Mouse (Mus musculus) thymus, postnatal 0 days (tissue): ENCODE results near the gene Raver2. TPM values are rescaled to one million over a fixed set of nuclear protein-coding genes. Genes with fewer than 3 reads are reported as not detected.

ENCODE experiments used
- DNase-seq: peaks from one replicate; pipeline ENCODE4 v3.0.0-alpha.2; 2015; ENCODE audit warnings: low spot score
- polyA plus RNA-seq: library from polyadenylated mRNA; unstranded; fragments of >200 nt; fragmentation: Nextera tagmentation; extraction: Ambion mirVana; gene quantifications from 2 replicates; pipeline ENCODE4 v1.2.1, GENCODE M21; 2015

The Raver2 gene
- polyA plus RNA-seq, 1 experiment from 2014 or later, result 5.7 TPM

DNA sequence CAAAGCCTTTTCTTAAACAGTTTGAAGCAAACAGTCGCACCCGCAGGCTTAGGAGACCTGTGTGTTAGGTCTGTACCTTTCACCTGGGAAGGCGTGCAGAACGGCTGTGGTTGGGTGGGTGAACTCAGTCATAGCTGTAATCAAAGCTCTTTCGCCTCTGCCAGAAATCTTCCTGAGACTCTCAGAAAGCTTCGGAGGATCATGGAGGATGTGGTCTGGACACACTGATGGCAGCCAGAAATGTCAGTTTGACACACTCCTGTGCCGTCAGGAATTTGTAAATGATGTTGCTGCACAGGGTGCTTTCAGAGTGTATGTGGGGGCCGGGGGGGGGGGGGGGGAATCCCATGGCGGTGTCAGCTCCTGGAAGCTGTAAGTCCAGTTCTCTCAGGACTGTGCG, 24.5 kb downstream of the Raver2 start:
- no peak for DNase-seq

GRCm38 (mm10) chr4:101107122-101107521, 38.3 kb downstream of the Raver2 start:
- DNase-seq, result no peak

GRCm38 (mm10) chr4:101121002-101121401, 52.2 kb downstream of the Raver2 start:
- DNase-seq, result no peak

DNA sequence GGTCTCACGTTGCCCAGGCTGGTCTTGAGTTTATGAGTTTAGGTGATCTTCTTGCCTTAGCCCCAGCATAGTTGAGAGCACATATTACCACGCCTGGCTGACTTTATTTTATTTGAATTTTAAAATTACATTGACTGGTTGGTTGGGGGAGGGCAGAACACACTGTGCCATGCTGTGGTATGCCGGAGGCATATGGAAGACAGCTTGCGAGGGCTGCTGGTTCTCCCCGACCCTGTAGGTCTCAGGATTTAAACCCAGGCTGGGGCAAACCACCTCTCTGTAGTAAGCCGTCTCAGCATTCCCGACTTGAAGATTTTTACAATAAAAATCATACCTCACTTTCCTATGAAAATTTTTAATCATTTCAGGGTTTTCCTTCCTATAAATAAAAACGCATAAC, 66.2 kb downstream of the Raver2 start:
- DNase-seq, result no peak

- no peak for DNase-seq
Measured at GRCm38 (mm10) chr4:101135909-101136308, 67.1 kb downstream of the Raver2 start.

- no peak for DNase-seq
Measured at GRCm38 (mm10) chr4:101137975-101138374, 69.2 kb downstream of the Raver2 start.

- no peak for DNase-seq
Measured at GRCm38 (mm10) chr4:101141768-101142167, 73.0 kb downstream of the Raver2 start.

DNA sequence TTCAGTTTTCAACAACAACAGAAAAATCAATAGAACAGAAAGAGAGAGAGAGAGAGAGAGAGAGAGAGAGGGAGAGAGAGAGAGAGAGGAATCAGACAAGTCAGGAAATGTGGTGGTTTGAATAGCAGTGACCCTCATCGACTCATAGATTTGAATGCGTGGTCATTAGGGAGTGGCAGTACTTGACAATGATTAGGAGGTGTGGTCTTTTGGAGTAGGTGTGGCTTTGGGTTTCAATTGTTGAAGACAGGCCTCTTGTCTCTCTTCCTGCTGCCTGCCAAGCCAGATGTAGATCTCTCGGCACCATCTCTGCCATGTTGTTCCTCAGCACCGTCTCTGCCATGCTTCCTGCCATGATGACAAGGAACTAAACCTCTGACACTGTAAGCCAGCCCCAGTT, 75.1 kb downstream of the Raver2 start:
- no peak for DNase-seq

DNA sequence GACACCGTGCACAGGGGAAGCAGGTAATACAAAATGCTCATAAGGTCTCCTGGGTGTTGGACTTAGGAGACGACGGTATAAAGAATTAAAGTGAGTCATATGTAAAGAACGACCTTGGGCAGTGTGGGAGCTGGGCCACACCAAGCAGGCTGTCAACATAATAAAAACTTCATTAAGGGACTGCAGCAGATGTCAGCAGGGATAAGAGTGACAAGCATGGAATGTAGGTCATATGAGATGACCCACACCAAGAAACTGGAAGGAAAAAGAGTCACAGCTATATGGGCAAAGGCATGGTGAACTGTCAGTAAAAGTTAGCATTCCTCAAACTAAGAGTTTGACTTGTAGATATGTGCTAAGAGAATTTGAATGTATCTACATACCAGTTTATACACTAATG, 75.6 kb downstream of the Raver2 start:
- no peak for DNase-seq

- DNase-seq, result no peak
Measured at GRCm38 (mm10) chr4:101144790-101145189, 76.0 kb downstream of the Raver2 start.

GRCm38 (mm10) chr4:101146047-101146745, 77.4 kb downstream of the Raver2 start:
- peak; percentile 76 for DNase-seq

DNA sequence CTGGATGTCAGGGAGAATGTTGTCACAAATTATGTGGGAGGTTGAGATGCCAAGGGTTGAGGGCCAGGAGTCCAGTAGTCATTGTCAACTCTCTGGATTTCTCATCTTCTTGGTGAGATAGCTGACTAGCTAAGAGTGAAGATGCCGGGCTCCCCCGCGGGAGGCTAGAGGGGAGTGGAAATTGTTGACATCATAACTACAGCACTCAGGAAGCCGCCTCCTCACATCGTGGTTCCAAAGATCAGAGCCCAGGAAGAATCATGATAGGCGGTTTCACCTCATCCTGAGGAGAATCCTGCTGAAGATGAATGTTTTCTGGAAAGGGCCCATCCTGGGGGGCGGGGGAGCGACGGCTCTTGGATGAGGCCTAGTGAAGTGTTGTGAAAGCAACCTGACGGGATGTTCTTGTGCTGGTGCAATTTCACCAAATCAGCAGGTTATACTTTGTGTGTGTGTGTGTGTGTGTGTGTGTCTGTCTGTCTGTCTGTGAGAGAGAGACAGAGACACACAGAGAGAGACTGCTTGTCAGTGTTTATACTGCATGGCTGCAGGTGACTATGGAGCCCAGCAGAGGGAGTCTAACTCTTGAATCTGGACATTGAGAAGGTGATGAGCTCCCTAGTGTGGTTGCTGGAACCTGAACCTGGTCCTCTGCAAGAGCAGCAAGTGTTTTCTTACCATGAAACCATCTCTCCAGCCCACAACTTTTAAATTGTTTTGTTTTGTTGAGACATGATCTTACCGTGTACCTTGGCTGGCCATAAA, 78.3 kb downstream of the Raver2 start:
- DNase-seq, result peak; percentile 6

GRCm38 (mm10) chr4:101155541-101155940, 86.8 kb downstream of the Raver2 start:
- no peak for DNase-seq

DNA sequence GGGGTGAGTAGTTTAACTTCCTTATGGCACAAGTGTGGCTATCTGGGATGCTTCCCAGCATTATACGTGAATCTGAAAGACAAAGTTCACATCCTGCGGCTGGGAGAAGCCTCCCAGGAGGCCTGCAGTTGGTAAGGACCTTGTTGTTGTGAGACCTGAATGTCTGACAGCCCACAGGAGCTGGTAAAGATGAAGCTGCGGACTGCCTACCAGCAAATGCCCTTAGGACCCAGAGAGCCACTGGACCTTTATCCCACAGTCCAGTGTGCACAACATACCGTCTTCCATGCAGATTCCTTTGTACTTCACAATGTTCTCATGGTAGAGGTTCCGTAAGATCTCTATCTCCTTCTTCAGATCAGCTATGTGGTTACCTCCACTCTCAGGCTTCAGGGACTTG, 88.7 kb downstream of the Raver2 start:
- no peak for DNase-seq

DNA sequence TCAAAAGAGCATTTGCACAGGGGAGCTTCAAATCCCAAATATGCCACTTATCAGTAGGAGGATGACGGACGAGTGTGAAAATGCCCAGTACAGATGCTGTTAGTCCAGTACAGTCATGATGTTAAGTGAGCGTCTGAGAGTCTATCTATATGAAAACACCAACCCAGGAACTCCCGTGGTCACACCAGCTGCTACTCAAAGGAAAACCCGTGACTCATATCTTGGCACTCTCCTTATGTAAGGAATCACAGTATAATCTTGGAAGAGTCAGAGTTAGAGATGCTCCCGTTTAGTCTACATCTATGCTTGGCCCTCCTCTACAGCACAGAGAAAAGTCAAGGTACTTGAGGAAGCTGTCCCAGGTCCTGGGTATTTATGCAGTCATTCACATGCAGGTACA, 89.5 kb downstream of the Raver2 start:
- DNase-seq, result no peak

GRCm38 (mm10) chr4:101159191-101159764, 90.5 kb downstream of the Raver2 start:
- no peak for DNase-seq

DNA sequence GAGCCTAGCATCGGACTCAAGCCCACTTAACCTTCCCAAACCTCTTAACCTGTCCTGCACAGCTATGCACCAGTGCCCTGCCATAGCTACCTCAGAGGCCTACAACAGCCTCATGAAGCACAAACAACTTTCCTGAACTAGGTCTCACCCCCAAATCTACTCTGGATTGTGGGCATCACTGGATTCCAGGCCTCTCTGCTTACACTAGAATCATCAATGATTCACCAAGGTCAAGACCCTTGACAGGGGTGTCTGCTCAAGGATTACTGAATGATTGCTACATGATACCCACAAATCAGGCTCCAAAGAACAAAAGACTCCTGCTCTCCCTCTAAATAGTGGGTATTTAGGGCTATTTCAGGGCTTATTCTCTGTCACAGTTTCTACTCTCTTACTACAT, 92.0 kb downstream of the Raver2 start:
- no peak for DNase-seq

- DNase-seq, result no peak
Measured at GRCm38 (mm10) chr4:101164189-101164588, 95.4 kb downstream of the Raver2 start.

DNA sequence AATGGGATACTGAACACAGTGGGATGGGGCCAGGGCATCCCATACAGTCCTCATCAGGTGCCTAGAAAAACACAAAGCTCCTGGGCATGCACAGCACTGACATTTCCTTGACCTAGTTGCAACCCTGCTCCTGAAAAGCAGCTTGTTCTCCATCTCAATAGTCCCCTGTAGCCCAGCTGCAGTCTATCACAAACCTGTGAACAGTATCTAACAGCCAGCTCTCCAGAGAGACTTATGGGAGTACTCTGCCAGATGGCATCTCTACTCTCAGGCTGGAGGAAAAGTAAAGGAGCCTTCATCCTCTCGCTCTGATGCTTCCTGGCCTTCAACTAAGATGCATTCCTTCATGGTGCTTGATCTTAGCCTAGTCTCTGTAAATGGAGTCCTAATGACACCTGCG, 95.9 kb downstream of the Raver2 start:
- DNase-seq, result no peak

DNA sequence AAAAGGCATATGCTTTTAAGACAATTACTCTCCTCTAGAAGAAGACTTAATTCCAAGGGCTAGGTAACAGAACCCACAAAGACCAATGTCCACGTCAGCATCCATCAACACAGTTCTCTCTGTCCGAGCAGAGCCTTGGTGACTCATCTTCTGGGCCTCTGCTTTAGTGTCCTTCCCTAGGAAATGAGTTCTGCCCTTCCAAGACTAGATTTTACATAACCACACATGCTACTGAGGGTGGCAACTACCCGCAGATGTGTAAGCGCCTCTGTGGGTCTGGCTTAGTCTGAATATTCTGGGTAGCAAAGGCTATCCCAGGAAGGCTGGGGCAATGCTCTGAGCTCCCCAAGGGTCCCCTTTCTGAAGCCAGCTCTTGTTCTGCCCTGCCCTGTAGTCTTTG, 97.0 kb downstream of the Raver2 start:
- no peak for DNase-seq

DNA sequence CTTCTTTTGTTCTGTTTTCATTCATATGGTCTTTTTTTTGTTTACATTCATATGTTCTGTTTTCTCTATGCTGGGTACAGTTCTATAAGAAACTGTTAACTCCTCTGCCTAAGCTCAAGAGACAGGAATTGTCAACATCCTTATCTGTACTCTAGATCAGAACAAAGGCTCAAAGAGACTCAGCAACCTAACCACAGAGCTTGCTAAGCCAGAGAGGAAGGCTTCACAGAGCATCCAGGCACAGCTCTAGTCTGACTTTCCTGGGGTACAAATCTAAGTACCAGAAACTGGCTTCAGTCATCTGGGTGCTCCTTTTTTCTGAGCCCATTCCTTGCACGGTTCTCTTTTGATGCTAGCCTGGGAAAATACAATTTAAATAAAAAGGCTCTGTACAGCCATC, 99.0 kb downstream of the Raver2 start:
- DNase-seq, result peak; percentile 85

GRCm38 (mm10) chr4:101168189-101168778, 99.5 kb downstream of the Raver2 start:
- peak; percentile 78 for DNase-seq
